Comparison of ENCODE assay signal across 14 mouse cellular contexts in the genomic region with DNA sequence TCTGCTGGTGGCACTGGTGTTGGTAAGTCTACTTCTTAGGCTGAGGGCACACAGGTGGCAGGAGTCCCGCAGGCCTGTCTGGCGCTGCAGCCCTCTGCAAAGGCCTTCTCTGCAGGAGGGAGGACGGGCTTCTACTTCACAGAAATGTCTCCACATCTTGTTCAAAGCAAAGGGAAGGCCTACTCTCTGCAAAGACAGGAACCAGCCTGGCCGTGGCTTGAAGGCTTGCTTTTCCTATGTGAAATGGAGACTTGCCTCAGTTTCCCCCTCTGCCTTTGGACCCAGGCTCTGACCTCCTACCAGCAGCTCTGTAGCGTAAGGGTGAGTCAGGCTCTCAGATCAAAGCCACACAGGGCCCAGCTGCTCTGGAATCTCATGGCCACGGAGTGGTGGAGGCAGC.
DNase-seq lines count a peak whose midpoint lies in the region; ATAC-seq and TF ChIP-seq lines count a peak whose summit lies in the region.
"Had no signal": no experiment of that assay in that cellular context is flagged by ENCODE, and none has a peak within 500 bp of the region (broad histone marks: within the 10 kb centered on the region; RNA-seq: fewer than 3 reads in every experiment).

No protein-coding gene starts in this region.

- ATAC-seq in lung, embryonic 14.5 days (ENCODE audit: insufficient read depth) = peak; percentile 18; the same call in 1 of the 2 replicates
- ATAC-seq: forebrain, postnatal 0 days; hindbrain, postnatal 0 days had no signal

- WGBS in lung, embryonic 14.5 days = 63% methylated on average over 6 of the region's 6 CpGs

- no peak overlapping the region for H3K4me2 ChIP-seq in lung, embryonic 14.5 days
- H3K4me2 ChIP-seq: embryonic facial prominence, embryonic 13.5 days; forebrain, embryonic 12.5 days had no signal

- H3K4me1 ChIP-seq in lung, embryonic 14.5 days (ENCODE audit: insufficient read depth) = no peaks in the 10 kb centered on the region; the same call in 1 of the 2 replicates

- no peak overlapping the region for H3K9ac ChIP-seq in lung, embryonic 14.5 days
- H3K9ac ChIP-seq: embryonic facial prominence, embryonic 13.5 days; forebrain, embryonic 12.5 days; forebrain, postnatal 0 days had no signal

- no peaks in the 10 kb centered on the region for H3K27me3 ChIP-seq in lung, embryonic 14.5 days (ENCODE audit: insufficient read depth, low read length)
- H3K27me3 ChIP-seq: embryonic facial prominence, embryonic 13.5 days had no signal

- H3K27ac ChIP-seq in lung, embryonic 14.5 days (ENCODE audit: low read depth) = no peak overlapping the region
- H3K27ac ChIP-seq: embryonic facial prominence, embryonic 13.5 days; forebrain, embryonic 12.5 days; hindbrain, postnatal 0 days had no signal

- H3K4me3 ChIP-seq in lung, embryonic 14.5 days (ENCODE audit: low read depth, low read length) = no peak overlapping the region
- H3K4me3 ChIP-seq: embryonic facial prominence, embryonic 13.5 days; forebrain, embryonic 12.5 days had no signal

- H3K9me3 ChIP-seq in lung, embryonic 14.5 days (ENCODE audit: low read depth, low read length) = no peaks in the 10 kb centered on the region
- H3K9me3 ChIP-seq: embryonic facial prominence, embryonic 13.5 days; forebrain, embryonic 12.5 days had no signal

- H3K36me3 ChIP-seq in lung, embryonic 14.5 days (ENCODE audit: insufficient read depth) = no peaks in the 10 kb centered on the region

- DNase-seq in heart, adult 11 months = peak; percentile 77
- DNase-seq in heart, adult 8-10 months (ENCODE audit: low spot score) = no peak
- DNase-seq in lung, embryonic 14.5 days = no peak
- no peak for DNase-seq in lung, adult 18-20 months
- DNase-seq in adrenal gland, postnatal 25 days = peak; percentile 9
- peak; percentile 7 to 23 for DNase-seq in adrenal gland, postnatal 36 days
- DNase-seq: cerebellum, adult 9-11 months; cerebellum, postnatal 36 days; forebrain, postnatal 0 days; gastrocnemius, postnatal 14 days; kidney, adult 11 months had no signal

- TF ChIP-seq CTCF in lung, embryonic 14.5 days (IDR thresholded peaks at IDR 0.05; ENCODE audit: low read depth) = no peak

Comparison
In these comparisons a context has a peak if more than half of its experiments do, and no peak if none do; other contexts are left out.
1. DNase-seq: peak in heart, adult 11 months (single experiment), adrenal gland, postnatal 25 days (single experiment) and adrenal gland, postnatal 36 days (2 of 2); none in heart, adult 8-10 months (single experiment), lung, embryonic 14.5 days (single experiment) and lung, adult 18-20 months (0 of 2).